28 mouse cellular contexts compared by ENCODE assay signal in the genomic region with DNA sequence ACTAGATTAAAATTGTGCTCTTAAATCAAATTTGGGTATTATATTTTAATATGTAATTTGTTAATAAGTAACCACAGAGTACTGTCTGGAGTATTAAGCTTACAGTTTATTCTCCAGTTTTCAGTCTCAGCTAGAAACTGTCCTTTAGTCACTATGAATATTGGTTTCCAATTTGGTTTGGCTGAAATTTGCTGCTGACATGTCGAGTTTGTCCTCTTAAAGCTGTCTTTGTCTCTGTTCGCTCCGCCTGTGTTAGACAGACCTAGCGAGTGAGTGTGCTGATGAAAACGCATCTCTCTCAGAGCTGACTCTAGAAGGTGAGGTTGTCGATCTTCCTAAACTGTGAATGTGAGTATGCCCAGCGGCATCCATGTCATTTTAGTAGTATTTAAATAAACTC.
"Had no signal": no experiment of that assay in that cellular context is flagged by ENCODE, and none has a peak within 500 bp of the region (broad histone marks: within the 10 kb centered on the region; RNA-seq: fewer than 3 reads in every experiment).

No protein-coding gene starts in this region.

- ATAC-seq: forebrain, embryonic 13.5 days; forebrain, embryonic 14.5 days; forebrain, embryonic 15.5 days; forebrain, embryonic 16.5 days; forebrain, postnatal 0 days had no signal

- H3K4me1 ChIP-seq: embryonic facial prominence, embryonic 10.5 days; embryonic facial prominence, embryonic 12.5 days; embryonic facial prominence, embryonic 13.5 days; embryonic facial prominence, embryonic 15.5 days; forebrain, embryonic 10.5 days; forebrain, embryonic 12.5 days; forebrain, embryonic 13.5 days; forebrain, embryonic 15.5 days had no signal

- DNase-seq: cerebellum, adult 2 months; cerebellum, adult 8-10 months; cerebellum, adult 9-10 months; cerebellum, adult 9-11 months; cerebellum, postnatal 10 days; cerebellum, postnatal 14 days; cerebellum, postnatal 25 days; cerebellum, postnatal 36 days; embryo, embryonic 11 days; forebrain, postnatal 0 days; gastrocnemius, adult 2 months; gastrocnemius, postnatal 10 days; gastrocnemius, postnatal 14 days; gastrocnemius, postnatal 25 days; gastrocnemius, postnatal 36 days; heart, adult 18-20 months; heart, adult 2 months had no signal

- H3K27ac ChIP-seq: embryonic facial prominence, embryonic 10.5 days; embryonic facial prominence, embryonic 12.5 days; embryonic facial prominence, embryonic 13.5 days; embryonic facial prominence, embryonic 15.5 days; forebrain, embryonic 10.5 days; forebrain, embryonic 12.5 days; forebrain, embryonic 13.5 days; forebrain, embryonic 15.5 days; gastrocnemius, adult 2 months; heart, adult 2 months had no signal

- H3K9me3 ChIP-seq: embryonic facial prominence, embryonic 10.5 days; embryonic facial prominence, embryonic 12.5 days; embryonic facial prominence, embryonic 13.5 days; embryonic facial prominence, embryonic 15.5 days; forebrain, embryonic 10.5 days; forebrain, embryonic 12.5 days; forebrain, embryonic 13.5 days; forebrain, embryonic 15.5 days had no signal

- H3K9ac ChIP-seq: embryonic facial prominence, embryonic 12.5 days; embryonic facial prominence, embryonic 13.5 days; embryonic facial prominence, embryonic 15.5 days; forebrain, embryonic 12.5 days; forebrain, embryonic 13.5 days; forebrain, embryonic 15.5 days; forebrain, postnatal 0 days had no signal

- H3K4me3 ChIP-seq: embryonic facial prominence, embryonic 10.5 days; embryonic facial prominence, embryonic 12.5 days; embryonic facial prominence, embryonic 13.5 days; embryonic facial prominence, embryonic 15.5 days; erythroblast, embryonic 14.5 days; forebrain, embryonic 10.5 days; forebrain, embryonic 12.5 days; forebrain, embryonic 13.5 days; forebrain, embryonic 15.5 days; gastrocnemius, adult 2 months; heart, adult 2 months had no signal

- H3K4me2 ChIP-seq: embryonic facial prominence, embryonic 12.5 days; embryonic facial prominence, embryonic 13.5 days; embryonic facial prominence, embryonic 15.5 days; forebrain, embryonic 12.5 days; forebrain, embryonic 13.5 days; forebrain, embryonic 15.5 days had no signal

- H3K27me3 ChIP-seq: embryonic facial prominence, embryonic 12.5 days; embryonic facial prominence, embryonic 13.5 days; embryonic facial prominence, embryonic 15.5 days; forebrain, embryonic 12.5 days; forebrain, embryonic 13.5 days; forebrain, embryonic 15.5 days had no signal
